Mouse (Mus musculus) E14TG2a.4 (cell line): ENCODE results near the gene Tsga10ip.

Experiments used
- CTCF ChIP-seq: conservative IDR thresholded peaks from 2 replicates; pipeline ENCODE4 v1.5.1; 2014; ENCODE audit warnings: low read length
- POU5F1 ChIP-seq: IDR thresholded peaks from 2 replicates; pipeline ENCODE4 v1.6.1; 2014; ENCODE audit warnings: low read length, borderline replicate concordance

GRCm38 (mm10) chr19:5420579-5420978 is 18.3 kb upstream of the Tsga10ip start:
- TF ChIP-seq CTCF: no peak
- no peak for TF ChIP-seq POU5F1
